Mouse (Mus musculus) embryo, embryonic 11.5 days (tissue): Measurements from ENCODE around the gene Ap1g2.

Source experiments
- DNase-seq: peaks from one replicate; pipeline ENCODE4 v3.0.0-alpha.2; 2012; ENCODE audit warnings: low read depth, low spot score

The Ap1g2 gene

DNA sequence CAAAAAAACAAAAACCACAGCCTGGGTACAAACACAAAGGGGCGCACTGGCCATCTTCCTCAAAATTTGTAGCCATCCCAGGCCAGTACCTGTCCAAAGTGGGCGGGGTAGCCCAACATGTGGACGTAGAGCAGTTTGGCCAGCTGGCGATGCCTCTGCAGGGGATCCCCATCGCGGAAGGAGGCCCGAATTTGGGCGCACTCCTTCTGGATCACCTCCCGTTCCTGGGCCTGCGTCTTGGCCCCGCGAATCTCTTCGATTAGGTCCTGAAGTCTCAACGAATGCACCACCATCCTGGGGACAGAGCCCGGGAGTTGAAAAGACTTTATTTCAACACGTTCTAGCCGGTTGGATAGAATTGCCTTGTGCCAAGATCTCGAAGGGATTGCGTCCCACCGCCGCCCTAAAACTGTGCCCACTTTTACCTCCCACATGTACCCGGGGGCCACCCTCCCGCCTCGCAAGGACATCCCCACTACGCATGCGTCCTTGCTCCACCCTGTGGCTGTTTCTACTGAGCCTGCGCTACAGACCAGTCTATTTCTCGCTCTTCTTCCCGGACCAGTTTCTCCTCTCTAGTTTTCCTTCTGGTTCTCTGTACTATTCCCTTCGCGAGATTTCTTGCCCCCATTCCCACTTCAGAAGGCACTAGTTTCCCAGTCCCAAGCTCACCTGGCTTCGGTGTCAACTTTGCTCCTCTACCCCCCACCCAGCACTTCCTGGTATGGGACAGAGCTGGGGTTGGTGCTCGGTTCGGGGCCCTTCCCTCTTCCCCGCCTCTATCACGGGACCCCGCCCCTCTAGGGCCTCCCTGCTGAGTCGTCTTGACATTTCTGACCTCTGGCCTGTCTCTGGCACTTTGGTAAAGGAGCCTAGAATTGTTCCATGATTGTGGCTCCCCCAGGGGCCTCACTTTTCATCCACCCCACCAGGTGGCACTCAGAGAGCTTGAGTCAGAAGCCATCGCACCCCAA, at the start of gene Ap1g2:
Gene Ap1g2 (minus strand): TSS at position 758 of the 974 bp plus-strand sequence.
- no peak for DNase-seq

DNA sequence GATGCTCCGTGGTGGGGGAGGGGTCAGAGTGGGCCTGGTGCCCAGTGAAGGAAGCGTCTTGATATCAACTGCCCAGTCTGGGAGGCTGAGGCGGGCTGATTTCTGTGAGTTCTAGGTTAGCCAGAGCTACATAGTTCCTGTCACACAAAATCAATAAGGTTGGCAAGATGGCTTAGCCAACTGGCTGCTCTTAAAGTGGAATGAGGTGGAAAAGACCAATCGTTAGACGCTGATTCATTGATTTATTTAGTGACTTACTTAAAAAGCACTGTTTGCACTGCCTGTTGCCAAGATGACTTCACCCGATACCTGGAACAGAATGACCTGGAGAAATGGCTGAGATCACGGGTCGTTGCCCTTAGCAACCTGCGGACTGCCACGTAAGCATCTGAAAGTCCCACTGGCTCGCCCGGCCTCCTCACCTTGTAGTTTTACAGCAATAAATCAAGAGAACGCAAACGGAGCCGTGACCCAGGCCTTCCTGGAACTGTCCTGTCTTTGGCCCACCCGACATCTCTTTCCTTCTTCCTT, 46.6 kb upstream of the Ap1g2 start:
- no peak for DNase-seq

DNA sequence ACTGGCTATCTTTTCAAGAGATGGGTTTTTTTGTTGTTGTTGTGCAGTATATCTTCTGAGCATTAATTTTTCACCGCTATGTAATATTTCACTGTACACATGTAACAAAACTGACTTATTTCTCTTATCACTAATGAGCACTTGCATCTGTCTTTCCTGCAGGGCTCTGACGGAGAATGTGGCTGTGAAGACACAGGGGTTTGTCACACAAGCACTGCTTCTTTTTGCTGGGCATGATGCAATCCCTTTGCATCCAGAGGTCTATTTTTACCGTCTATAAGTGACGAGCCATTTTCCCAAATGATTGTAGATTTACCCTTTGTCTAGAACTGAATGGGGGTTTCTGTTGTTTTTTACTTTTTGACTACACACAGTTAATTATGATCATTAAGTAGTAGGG, 45.8 kb upstream of the Ap1g2 start:
- DNase-seq, result no peak

DNA sequence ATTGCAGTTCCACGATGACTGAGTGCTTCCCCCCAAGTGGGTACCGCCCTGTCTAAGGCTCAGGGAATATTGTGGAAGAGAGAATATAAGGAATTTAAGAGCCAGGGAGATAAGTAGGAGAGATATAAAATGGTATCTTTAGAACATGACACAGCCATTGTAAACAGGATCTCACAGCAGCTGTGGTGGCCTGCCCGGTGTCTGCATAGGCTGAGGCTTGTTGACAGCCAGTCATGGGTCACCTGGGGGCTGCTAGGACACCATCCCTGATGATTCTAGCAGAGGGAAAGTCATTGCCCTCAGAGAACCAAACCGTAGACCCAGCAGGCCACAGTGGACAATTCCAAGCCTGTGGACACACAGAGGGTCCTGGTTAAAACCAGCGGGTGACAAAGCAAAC, 44.6 kb upstream of the Ap1g2 start:
- no peak for DNase-seq

DNA sequence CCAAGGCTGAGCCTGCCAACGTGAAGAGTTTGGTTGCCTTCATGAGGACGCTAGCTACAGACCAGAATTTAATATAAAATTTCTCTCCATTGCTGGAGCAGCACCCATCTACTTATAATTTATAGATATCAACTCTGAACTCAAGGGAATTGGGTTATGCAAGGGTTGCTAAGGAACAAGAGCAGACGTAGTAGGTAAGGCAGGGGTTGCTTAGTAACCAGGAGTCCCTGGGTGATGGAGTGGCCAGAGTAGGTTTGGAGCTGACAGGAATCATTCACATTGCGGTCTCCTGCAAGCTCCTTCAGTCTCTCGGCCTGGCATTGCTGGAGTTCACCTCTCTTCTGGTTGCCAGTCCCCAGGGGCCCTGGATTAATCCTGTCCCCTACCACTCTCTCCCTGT, 42.6 kb upstream of the Ap1g2 start:
- DNase-seq, result no peak

DNA sequence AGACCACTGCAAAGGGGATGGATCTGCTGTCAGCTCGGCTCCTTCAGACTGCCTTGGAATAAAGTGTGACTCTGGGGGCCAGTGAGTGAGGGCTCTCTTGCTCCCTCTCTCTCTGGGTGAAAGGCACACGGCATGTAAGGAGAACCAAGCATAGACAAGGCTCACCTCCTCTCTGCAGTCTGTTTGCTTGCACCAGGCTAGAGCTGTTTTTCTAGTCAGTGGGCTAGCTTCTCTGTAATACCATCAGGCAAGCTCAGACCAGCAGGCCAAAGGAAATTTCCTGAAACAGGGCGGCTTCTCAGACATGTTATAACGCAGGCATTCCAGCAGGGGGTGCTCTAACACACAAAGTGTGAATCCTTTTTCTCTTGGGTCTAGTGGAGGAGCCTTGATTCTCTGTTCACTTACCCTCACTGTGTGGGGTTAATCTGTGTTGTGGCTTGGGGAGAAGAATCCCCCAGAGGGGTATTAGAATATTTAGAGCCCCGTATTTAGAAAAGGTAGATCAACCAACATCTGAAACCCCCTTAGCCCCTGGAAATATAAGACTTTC, 42.0 kb upstream of the Ap1g2 start:
- DNase-seq, result peak; percentile 42

DNA sequence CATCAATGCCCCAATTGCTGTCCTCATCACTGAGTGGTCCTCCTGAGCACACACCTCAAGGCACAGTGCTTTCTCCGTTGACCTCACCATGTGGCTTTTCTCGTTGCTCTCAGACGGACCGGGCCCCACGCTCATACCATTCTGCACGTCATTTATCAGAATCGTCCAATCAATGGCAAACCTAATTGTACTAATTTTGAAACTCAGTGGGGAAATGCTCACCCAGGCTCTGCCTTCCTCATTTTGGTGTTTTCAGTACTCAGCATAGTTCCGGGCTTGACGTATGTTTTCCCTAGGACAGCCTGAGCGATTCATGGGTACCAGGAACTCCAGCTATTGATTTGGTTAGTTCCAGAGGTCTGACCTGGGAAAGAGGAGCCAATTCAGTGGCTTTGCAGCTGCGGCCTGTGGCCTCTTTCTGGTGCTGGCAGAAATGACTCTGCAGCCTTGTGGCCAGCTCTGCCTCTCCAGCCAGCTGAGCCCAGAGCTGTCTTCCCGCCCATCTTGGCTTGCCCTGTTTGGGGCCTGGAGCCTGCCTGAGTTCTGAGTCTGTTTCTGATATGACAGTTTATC, 40.5 kb upstream of the Ap1g2 start:
- no peak for DNase-seq

DNA sequence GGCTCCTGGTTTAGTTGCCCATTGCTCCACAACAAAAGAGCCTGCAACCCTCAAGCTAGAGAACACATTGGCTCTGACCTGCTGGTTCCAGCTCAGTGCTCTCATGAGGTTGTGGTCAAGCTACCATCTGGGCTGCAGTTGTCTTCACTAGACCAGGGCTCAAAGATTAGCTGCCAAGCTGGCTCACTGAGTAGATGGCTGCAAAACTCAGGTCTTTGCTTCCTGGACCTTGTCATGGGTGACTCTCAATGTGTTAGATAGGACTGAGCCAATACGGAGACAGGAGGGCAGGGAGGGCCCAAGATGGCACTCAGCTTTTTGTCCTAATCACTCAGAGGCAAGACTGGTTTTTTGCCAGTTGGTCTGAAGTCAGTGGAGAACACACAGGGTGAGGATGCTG, 39.9 kb upstream of the Ap1g2 start:
- DNase-seq, result no peak

DNA sequence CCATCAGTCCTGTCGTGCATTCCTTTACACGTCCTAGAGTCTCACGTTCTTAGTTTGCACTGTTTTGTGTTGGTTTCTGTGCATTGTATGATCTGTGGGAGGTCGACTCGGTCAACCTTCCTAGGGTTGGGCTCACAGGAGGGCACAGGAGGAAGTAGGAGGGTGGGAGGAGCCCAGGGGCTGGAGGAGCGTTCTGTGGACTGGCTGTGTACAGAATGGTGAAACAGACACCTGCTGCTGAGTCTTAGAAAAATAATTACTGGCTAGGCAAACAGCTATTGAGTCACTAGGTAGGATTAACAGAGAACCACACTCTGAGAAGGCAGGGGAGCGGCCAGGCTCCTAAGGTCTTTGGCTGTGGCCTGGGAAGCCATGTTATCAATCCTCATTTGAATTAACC, 32.9 kb upstream of the Ap1g2 start:
- DNase-seq, result no peak

DNA sequence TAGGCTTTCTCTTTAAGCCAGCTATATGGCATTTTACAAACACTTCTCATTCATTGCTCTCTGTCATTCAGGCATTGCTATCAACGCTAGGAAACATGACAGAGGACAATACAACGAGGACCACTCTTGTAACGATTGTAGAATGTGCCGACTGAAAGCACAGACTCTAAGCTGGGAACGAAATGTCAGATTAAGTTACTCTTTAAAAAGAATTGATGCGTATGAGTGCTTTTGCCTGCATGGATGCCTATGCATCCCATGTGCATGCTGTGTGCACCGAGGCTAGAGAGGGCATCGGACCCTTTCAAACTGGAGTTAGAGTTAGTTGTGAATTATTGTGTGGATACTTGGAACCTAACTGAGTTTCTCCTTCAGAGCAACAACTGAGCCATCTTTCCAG, 29.3 kb upstream of the Ap1g2 start:
- no peak for DNase-seq

DNA sequence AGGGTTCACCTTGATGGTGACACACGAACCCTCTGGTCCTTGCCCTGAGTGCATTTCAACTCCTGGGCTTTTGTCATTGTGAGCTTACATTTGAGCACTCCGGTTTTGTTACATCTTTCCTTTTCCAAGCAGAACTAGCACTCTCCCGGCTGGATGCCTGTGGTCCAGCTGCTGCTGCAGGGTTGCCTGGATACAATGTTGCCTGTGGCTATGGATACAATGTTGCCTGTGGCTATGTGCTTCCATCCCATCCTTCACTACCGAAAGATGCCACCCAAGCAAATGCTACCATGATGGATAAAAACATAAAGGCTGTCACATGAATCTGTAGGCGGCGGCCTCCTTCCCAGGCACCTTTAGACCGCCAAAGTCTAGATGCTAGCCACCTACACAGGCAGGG, 20.1 kb upstream of the Ap1g2 start:
- no peak for DNase-seq

DNA sequence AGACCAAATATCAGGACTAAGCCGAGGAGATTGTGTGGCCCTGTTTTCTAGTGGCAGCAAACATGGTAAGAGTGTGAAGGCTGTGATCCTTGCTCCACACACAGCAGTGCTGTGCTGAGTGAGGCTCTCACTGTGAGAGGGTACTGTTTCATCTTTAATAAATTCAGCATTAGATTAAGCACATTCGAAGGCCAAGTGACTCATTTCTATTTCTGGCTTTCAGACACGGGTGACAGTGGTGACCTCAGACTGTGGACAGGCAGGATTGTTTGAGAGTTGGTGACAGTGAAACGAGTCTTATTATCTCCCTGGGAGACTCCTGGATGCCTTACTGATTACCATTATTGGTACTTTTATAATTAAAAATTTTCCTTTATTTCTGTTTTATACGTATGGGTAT, 19.3 kb upstream of the Ap1g2 start:
- no peak for DNase-seq

DNA sequence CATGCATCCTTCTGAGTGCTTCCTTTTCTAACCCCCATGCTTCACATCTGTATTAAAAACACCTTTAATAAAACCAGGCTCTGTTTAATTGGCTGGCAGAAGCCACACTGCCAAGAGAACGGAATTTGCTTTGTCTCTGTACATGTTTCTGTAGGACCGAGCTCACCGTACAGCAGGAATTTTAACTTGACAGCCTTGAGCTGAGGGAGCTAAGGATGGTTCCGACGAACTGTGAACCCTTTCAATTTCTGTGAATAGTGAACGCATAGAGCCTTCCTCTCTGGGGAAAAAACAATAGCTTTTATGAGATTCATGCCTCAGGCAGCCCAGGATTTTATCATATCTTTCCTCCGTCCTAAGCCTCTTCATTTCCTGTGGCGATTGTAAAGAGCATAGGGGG, 16.0 kb upstream of the Ap1g2 start:
- DNase-seq, result no peak

DNA sequence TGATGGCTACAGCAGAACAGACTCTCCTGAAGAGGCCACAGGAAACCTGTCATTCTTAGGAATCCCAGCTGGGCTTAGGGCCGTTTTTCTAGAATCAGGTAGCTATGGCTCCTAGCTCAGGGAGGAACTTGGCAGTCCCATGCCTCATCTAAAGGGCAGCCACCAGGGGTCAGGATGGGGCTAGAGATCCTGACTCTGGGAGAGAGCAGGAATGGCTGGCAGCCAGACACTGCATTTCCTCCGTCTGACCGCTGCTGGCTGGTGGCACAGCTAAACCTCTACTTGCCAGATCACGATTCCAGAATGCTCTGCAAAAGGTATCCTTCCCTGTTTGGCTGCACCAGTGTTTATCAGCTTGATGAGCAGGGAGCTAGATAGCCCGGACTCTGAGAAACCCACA, 15.6 kb upstream of the Ap1g2 start:
- peak; percentile 67 for DNase-seq

DNA sequence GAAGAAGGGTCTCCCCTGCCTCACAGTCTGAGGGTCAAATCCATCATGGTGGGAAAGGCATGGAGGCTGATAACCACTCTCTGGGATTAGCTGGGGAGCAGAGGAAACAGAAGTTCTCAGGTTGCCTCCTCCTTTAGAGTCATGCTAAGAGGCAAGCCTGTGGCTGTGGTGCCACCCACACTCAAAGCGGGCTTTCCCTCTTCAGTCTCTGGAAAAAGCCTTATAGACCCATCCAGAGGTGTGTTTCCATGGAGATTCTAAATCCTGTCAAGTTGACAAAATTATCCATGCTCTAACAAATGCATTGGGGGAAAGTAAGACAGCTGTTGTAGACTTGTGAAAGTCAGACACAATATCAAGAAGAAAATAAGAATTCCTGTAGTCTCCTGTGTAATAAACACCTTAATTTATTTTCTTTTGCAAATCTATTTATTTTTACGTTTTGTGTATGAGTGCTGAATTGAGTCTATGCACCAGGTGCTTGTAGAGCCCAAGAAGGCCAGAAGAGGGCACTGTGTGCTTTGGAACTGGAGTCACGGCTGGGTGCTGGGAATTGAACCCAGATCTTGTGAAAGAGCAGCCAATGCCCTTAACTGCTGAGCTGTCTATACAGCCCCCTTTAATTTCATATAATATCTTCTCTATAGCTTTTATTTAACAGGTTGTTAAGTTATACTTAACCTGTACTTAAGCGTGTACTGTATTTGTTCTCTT, 13.2 kb upstream of the Ap1g2 start:
- DNase-seq, result no peak

DNA sequence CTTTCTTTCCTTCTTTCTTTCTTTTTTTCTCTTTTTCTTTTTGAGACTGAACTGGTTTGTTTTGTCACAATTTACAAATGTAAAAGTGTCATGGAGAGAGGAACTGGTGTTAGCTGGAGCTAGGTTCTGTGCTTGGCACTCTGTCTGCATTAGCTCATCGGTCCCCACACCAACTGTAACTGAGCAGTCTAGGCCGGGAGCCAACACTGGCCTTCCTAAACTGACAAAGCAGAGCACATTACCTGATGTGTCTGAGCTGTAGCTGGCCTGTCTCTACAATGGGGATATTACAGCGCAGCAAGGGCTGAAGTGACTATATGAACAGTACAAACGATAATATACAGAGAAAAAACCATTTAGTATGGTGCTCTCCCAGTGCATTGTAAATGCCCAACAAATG, 12.5 kb upstream of the Ap1g2 start:
- DNase-seq, result no peak

DNA sequence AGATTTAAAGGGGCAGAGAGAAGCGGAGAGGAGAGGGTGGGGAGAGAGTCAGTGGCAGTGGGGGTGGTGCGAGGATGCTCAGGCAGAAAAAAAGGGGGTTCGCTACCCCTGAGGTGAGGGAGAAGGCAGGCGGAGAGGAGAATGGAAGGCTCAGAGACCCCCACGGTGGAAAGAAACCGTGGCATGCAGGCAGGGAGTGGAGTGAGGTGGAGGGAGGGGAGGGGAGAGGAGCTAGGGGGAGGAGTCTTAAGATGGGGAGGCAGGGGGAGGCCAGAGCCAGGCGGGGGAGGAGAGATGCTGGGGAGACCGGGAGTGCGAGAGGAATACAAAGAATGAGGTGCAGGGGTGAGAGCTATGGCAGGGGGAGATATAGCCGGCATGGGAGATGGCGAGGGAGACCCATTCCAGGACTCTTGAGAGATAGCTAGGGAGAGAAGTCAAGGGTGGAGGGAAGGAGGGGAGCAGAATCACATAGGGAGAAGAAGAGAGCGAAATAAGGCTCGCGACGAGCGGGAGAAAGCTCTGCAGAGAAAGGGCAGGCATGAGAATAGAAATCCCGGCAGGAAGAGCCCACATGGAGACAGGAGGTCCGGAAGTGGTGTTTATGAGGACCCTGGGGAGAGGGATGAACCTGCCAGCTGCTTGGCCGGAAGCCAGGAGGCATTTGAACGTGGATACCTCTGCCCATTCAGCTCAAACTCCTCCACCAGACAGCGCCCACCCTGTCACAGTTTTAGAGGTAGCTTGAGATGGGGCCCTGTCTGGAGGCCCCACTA, 10.2 kb upstream of the Ap1g2 start, which contains the start of gene Jph4:
Gene Jph4 (minus strand): TSS at position 511 of the 776 bp plus-strand sequence.
- no peak for DNase-seq

DNA sequence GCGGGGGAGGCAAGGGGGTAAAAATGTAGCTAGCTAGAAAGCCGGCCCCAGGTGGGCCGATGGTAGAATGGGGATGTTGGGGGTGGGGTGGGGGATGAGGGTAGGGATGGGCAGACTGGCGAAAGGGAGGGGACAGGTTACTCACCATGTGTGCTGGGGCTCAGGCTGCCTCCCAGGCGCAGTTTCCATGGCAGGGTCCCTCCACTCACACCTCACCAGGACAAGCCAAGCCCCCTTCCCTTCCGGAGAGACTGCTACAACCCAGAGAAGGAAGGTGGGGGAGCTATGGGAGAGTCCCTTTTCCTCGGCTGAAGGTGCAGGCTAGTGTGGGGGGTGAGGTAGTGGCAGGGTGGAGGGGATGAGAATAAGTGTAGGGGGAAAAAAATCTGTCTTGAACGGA, 9.5 kb upstream of the Ap1g2 start:
- DNase-seq, result no peak

DNA sequence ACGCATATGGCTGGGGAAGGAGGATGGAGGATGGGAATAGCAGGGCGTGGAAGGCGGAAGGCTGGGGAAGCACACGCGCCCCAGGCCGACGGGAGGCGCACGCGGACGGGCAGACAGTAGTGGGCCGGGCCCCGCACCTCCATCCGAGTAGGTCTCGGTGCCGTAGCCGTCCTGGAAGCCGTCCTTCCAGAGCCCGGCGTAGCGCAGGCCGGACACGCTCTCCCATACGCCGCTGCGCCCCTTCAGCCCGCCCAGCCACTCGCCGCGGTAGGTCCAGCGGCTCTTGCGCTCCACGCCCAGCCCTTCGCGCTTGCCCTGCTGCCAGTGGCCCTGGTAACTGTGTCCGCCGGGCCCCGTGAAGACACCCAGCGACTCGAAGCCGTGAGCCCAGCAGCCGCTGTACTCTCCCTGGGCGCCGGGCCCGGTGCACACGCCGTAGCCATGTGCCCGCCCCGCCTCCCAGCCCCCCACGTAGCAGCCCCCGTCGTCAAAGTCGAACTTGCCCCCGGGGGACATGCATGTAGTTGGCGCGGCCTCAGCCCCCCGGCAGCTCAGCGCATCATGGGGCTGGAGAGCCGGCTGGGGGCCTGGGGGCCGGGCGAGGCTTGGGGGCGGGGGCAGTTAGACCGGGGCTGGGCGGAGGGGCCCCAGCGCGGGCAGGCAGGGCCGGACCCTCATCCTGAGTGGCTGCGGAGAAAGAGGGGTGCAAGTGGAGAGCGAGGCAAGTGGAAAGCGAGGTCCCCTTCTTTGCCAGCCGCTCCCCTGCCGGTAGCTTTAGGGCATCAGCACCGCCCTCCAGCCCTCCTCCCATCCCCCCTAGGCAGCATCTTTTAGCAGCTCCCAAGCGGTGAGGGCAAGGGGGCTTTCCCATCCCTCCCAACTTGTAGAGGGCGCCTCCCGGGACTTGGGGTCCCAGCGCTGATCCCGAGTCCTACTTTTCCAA, 8.6 kb upstream of the Ap1g2 start:
- DNase-seq, result no peak
